Mouse (Mus musculus): ENCODE results near the gene Crabp2. TPM values are rescaled to one million over a fixed set of nuclear protein-coding genes. Genes with fewer than 3 reads are reported as not detected.
A peak's percentile ranks its signal among the peaks of the same experiment; 100 is the strongest.

Crabp2 gene
- total RNA-seq, 2 experiments from 2014 or later: 0.57 to 0.81 TPM

DNA sequence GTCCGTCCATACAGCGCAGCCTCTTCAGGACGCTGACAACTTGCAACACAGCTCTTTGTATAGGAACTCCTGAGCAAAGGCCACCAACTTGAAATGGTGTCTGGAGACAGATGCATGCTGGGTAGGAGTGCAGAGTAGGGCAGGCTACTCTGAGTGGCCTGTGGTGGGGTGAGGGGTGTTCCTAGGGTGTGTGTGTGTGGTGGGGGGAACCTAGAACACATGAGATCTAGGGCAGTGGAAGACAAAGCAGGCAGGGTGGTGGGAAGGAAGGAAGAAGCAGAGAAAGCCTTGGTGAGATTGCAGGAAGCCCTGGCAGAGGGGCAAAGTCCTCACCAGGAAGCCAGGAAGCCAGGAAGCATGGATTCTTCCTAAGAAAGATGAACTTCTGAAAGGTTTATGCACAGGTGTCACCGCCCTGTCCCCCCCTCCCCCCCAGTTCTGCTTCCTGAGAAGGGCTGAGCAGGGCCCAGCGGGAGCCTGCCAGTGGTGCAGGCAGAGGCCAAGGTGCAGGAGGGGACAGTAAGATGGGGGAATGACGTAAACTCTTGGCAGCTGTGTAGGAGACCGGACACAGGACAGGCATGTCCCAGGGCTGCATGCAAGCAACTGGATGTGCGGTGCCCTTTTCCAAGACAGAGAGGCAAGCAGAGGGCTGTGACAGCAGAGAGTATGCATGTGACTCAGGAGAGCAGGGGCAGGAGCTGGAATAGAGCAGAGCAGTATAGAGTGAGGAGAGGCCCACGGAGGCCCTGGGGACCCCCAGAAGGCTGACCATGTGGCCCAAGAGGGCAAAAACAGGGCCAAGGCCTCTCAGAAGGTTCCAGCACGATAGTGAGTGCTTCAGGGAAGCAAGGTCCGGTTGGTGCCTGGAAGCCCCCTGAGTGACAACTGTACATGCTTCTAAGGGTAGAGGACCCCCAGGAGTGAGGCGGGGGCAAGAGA is 33.7 kb downstream of the Crabp2 start:
- intact Hi-C loops (cut with DNase I): no loop called here

DNA sequence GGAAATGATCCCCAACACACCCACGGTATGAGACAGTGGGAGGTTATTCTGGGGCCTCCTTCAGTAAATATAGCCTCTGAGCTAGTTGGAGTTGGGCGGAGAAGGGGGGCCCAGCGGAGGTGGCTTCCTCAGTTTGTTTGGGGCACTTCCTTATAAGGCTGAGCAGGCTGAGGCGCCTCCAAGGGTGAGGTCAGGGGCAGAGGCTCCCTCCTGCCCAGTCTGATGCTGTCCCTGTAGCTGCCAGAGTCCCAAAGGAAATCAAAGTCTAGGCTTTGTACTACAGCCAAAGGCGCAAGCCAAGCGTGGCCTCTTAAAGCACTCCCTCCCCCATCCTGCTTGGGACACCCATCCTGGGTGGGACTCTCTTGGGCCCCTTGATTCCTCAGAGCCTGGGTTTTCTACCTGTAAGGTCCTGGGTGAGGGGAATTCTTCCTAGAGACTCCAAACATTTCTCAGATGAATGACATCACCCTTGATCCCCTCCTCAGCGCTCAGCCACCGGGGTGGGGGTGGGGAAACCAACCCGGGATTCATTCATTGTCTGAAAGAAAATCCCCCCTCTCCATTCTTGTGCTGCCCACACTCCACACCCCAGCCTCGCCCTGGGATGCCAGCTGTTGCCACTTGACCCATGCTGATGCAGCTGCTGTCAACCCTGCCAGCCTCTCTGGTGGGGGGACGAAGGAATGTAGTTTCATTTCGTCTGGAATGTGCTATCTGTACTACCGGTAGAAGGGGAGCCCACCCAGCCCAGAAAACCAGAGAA is 34.6 kb downstream of the Crabp2 start:
- peak; percentile 60 to 70 for DNase-seq
- intact Hi-C loops (cut with DNase I): no loop called here

More for the DNA sequence above, 33.7 kb downstream of the Crabp2 start:
- peak; percentile 81 to 83 for DNase-seq

DNA sequence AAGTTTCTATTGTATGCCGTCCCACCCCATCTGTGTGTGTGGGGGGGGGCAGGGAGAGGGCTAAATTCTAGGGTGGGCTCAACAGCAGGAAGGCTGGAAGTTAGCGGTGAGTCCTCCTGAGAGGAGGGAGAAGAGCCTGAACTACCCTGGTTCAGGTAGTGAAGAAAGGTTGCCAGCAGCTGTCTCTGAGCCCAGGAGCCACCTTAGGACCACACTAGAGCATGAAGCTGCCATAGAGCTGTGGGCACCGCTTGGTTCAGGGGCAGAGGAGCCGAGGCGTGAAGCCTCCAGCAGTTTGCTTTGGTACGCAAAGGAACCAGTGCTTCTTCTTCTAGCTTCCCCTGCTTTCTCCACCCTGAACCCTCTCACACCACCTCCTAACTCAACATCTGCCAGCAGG is 35.2 kb downstream of the Crabp2 start:
- DNase-seq: no peak
- intact Hi-C loops (cut with DNase I): no loop called here

DNA sequence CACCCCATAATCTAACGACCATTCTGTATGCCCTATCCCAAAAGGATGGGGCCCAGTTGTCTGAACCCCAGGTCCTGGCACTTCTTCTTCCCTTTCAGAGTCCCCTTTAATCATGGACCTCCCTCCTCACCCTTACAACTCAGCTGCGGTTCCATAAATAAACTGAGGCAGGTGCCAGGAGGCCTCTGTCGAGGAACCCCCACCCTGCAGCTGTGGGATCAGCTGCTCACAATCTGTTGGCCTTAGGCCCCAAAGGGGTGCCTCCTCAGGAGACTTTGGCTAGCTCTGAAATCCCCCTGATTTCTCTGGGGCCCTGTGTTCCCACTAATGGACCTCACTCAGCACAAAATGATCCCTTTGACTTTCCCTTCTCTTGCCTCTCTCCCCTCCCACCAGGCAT is 35.6 kb downstream of the Crabp2 start:
- no peak for DNase-seq
- intact Hi-C loops (cut with DNase I): no loop called here

DNA sequence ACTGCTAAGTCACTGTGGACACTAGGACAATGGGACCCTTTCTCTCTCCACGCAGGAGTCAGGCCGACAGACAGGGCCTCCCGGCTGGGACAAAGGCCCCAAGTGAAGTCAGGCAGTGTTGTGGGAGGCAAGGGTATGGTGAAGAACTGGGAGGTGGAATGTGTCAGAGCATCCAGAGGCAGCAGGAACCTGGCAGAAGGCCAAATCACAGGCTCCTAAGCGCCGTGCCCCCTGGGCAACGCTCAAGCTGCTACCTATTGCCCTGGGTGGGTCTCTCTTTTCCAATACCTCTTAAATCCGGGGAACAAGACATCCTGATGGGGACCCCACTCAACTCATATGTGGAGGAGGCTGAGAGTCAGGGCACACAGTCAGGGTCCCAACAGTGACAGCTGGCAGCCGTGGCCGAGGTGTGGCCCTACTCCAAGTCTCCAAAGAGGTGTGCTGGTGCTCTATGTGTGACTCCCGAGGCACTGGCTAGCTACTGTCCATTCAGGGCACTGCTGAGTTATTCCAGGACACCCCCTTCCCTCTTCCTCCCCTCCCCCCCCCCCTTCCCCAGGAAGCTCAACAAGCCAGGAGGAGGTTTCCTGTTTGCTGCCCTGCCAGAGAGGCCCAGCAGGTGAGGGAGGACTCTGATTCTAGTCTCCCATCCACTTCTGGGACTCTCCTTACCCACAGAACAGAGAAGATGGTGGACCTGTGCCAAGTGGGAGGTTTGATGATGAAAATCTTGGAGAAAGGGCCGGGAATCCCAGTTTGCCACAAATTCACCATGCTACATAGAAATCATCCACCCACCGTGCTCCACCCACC is 37.2 kb downstream of the Crabp2 start:
- DNase-seq: peak in 1 of 2 experiments; percentile 40

DNA sequence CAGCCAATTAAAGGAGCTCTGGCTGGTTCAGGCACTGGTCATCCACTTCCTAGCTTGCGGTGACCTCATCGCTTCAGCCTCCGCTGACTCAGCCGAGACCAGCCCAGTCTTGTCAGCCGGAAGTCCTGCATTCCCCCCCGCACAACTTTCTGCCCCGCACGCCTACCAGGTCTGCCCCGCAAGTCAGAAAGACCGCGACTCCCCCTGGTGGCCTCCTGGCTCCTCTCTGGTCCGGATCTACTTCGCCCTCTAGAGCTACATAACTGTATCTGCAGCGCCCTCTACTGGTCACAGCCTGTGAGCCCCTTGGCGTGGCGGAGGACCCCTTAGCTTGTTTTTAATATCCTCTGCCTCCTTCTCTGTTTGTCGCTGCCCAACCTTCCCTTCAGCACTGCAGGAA is 38.4 kb downstream of the Crabp2 start:
- DNase-seq: peak; percentile 95 to 99
- intact Hi-C loops (cut with DNase I): loop anchor here (1.0 kb wide), 2 partner anchors 17 to 51 kb away; no protein-coding TSS in a partner anchor

More for the DNA sequence above, 37.2 kb downstream of the Crabp2 start:
- intact Hi-C loops (cut with DNase I): no loop called here

DNA sequence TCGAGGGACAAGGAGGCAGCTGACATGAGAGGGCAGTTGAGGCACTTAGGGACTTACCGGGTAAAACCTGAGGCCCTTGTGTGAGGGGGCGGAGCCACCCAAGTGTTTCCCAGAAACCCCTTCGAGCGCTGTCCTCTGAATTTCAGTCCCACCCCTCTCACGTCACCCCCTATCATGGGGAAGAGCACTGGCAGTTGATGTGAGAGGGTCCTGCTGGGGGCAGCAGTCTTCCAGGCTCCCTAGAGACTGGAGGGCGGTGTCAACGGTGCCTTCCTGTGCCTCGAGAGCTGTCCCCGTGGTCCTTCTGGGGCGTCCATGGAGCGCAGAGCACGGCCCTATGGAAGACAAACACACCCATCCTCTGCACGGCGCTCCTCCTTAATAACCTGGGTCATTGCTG is 39.2 kb downstream of the Crabp2 start:
- DNase-seq: peak in 1 of 2 experiments; percentile 32
- intact Hi-C loops (cut with DNase I): loop anchor here (1.0 kb wide), 2 partner anchors 17 to 51 kb away; no protein-coding TSS in a partner anchor

DNA sequence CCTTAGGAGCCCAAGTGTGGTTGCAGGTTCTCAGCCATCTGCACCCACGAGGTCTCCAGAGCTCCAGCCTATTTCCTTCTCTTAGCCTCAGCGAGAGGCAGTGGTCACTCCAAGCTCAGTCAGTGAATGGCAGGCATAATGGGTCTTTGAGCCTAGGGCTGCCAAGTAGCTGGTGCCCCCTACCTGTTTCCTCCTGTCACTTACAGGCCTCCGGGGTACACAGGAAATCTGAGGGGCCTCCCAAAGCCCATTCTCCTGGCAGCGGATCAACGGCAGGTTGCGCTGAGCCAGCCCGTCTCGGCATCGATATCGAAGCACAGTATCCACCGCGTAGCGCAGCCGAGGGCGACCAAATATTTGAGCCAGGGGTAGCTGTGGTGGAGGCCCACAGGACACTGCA is 39.6 kb downstream of the Crabp2 start:
- no peak for DNase-seq
- intact Hi-C loops (cut with DNase I): no loop called here

GRCm38 (mm10) chr3:87989935-87990334 is 41.5 kb downstream of the Crabp2 start:
- intact Hi-C loops (cut with DNase I): no loop called here
- no peak for DNase-seq

- peak; percentile 33 to 71 for DNase-seq
Measured at GRCm38 (mm10) chr3:87993436-87993835, 45.0 kb downstream of the Crabp2 start.

DNA sequence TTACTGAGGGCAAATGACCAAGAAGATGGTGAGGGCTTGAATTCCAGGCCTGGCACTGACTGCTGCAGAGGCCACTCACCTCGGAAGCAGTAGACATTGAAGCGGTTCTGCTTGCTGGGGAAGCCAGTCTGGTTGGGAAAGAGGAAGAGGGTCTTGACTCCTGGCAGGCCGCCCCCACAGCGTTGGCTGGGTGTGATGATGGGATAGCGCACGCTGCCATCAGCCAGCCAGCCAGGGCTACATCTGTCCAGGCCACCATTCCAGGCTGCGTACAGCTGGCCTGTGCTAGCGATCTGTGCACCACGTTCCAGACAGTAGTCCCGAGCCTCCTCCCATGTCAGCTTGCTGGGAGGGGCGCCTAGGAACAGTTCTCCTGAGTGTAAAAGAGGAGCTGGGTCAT is 46.9 kb downstream of the Crabp2 start:
- intact Hi-C loops (cut with DNase I): loop anchor here (5.0 kb wide), 1 partner anchor 33 kb away; no protein-coding TSS in a partner anchor
- DNase-seq: no peak

More at GRCm38 (mm10) chr3:87993436-87993835, 45.0 kb downstream of the Crabp2 start:
- intact Hi-C loops (cut with DNase I): no loop called here

DNA sequence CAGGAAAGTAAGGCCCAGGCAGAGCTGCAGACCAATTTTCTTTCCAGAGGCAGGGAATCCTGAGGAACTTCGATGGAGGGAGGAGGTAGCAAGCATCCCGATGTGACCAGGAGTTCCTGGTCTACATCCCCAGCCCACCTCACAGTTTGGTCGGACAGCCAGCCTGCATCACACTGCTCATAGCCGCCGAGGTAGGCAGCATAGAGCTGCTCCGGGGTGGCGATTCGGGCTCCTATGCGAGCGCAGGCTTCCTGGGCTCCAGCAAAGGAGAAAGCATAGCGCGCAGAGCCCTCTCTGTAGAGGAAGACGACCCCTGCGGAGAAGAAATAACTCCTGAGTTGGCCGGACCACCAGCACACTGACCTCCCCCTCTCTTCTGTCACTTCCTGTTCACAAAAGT is 47.9 kb downstream of the Crabp2 start:
- intact Hi-C loops (cut with DNase I): loop anchor here (5.0 kb wide), 1 partner anchor 34 kb away; no protein-coding TSS in a partner anchor
- DNase-seq: no peak

DNA sequence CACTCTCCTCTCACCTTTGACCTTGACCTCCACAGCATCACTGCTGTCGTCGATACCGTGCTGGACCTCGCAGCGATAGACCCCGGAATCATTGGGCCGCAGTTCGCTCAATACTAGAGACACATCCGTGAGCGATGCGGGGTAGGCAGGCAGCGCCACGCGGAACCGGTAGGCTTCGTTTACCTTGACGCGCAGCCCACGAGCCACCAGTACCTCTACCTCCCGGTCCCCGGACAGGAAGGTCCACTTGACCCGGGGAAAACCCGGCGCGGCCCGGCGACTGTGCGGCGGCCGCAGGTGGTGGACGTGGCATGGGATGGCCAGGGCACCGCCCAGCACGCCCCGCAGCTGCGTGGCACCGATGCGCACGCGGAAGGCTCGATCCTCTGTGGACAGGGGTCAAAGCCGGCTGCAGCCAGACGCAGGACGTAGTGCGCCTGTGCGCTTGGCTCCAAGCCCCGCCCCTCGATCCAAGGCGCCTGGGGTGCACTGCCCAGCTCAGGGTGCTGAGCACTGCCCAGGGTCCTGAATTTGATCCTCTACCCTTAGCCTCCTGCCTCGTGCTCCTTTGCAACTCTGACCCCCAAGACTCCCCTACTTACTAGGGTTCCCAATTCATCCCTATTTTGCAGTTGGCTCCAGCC is 48.6 kb downstream of the Crabp2 start:
- peak in 1 of 2 experiments; percentile 44 for DNase-seq
- intact Hi-C loops (cut with DNase I): loop anchor here (5.0 kb wide), 1 partner anchor 35 kb away; no protein-coding TSS in a partner anchor

GRCm38 (mm10) chr3:87998747-87999146 is 50.3 kb downstream of the Crabp2 start:
- intact Hi-C loops (cut with DNase I): loop anchor here (5.0 kb wide), 1 partner anchor 36 kb away; no protein-coding TSS in a partner anchor
- no peak for DNase-seq

- intact Hi-C loops (cut with DNase I): loop anchor here (5.0 kb wide), 1 partner anchor 37 kb away; no protein-coding TSS in a partner anchor
- no peak for DNase-seq
Measured at GRCm38 (mm10) chr3:87999243-87999895, 50.9 kb downstream of the Crabp2 start.

- no peak for DNase-seq
- intact Hi-C loops (cut with DNase I): loop anchor here (2.0 kb wide), 1 partner anchor 57 kb away; no protein-coding TSS in a partner anchor
Measured at GRCm38 (mm10) chr3:88000181-88000580, 51.7 kb downstream of the Crabp2 start, which contains the start of gene Bcan. Gene Bcan (minus strand): TSS chr3:88000230.

- DNase-seq: no peak
- intact Hi-C loops (cut with DNase I): loop anchor here (2.0 kb wide), 1 partner anchor 58 kb away; no protein-coding TSS in a partner anchor
Measured at GRCm38 (mm10) chr3:88000816-88001595, 52.5 kb downstream of the Crabp2 start.

Measured in heart, postnatal 10 days (tissue).